In the genomic region with DNA sequence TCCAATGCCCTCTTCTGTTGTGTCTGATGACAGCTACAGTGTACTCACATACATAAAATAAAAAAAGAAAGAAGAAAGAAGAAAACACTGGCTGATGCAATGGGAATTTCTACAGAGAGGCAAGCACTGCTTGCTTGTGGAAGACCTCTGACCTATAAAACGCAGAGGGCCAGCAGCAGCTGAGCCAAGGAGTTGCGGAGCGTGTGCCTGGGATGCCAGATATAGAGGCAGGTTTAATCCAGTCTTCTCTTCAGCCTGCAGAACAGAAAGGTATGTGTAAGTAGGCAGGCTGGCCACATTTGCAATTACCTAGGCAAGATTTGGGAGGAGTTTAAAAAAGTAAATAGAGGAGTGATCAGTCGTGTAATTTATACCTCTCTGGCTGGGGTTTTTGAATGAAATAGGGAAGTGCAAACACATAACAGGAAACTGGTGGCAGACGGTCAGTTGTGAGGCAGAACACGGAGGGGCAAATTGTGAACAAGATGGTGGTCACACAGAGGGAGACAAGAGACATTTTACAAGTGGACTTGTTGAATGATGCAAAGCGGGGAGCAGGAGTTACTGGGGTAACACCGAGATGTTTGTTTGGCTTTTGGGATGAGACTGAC, we compare ENCODE assay signal across 22 mouse cellular contexts. TPM values are rescaled to one million over a fixed set of nuclear protein-coding genes. Genes with fewer than 3 reads are reported as not detected.
DNase-seq lines count a peak whose midpoint lies in the region; ATAC-seq lines count a peak whose summit lies in the region.
"Had no signal": no experiment of that assay in that cellular context is flagged by ENCODE, and none has a peak within 500 bp of the region (broad histone marks: within the 10 kb centered on the region; RNA-seq: fewer than 3 reads in every experiment).

No protein-coding gene starts in this region.

- no peak overlapping the region for H3K27ac ChIP-seq in liver, embryonic 11.5 days (ENCODE audit: low read depth, low read length)
- H3K27ac ChIP-seq: embryonic facial prominence, embryonic 13.5 days; heart, embryonic 10.5 days; kidney, embryonic 15.5 days; limb, embryonic 12.5 days; liver, embryonic 14.5 days had no signal

- no peaks in the 10 kb centered on the region for H3K27me3 ChIP-seq in liver, embryonic 11.5 days (replicated peaks; ENCODE audit: control insufficient read depth, insufficient read depth, low read length)
- H3K27me3 ChIP-seq: embryonic facial prominence, embryonic 13.5 days; kidney, embryonic 15.5 days; limb, embryonic 12.5 days had no signal

- no peaks in the 10 kb centered on the region for H3K9me3 ChIP-seq in liver, embryonic 11.5 days (ENCODE audit: control insufficient read depth, low read length)
- H3K9me3 ChIP-seq: embryonic facial prominence, embryonic 13.5 days; heart, embryonic 10.5 days; kidney, embryonic 15.5 days; limb, embryonic 12.5 days had no signal

- peak; percentile 73 for ATAC-seq in megakaryocyte progenitor cell, adult 5-6 weeks (replicated peaks; ENCODE audit: poor library complexity)
- no peak for ATAC-seq in liver, embryonic 11.5 days (replicated peaks; ENCODE audit: low FRiP score)
- ATAC-seq: forebrain, embryonic 14.5 days; midbrain, embryonic 16.5 days had no signal

- H3K4me3 ChIP-seq in liver, embryonic 11.5 days (ENCODE audit: low read depth, low read length) = no peak overlapping the region
- H3K4me3 ChIP-seq: embryonic facial prominence, embryonic 13.5 days; heart, embryonic 10.5 days; kidney, embryonic 15.5 days; limb, embryonic 12.5 days had no signal

- peak; percentile 21 for DNase-seq in lung, postnatal 36 days
- DNase-seq in lung, postnatal 25 days (ENCODE audit: low spot score) = no peak
- peak; percentile 36 for DNase-seq in NIH3T3 (ENCODE audit: low read depth)
- DNase-seq in spleen, postnatal 14 days (ENCODE audit: low spot score in 2 of 2) = no peak
- no peak for DNase-seq in liver, embryonic 11.5 days (ENCODE audit: low spot score)
- no peak for DNase-seq in urinary bladder, postnatal 36 days (ENCODE audit: low spot score in 2 of 2)
- DNase-seq: cerebellum, adult 9-10 months; gastrocnemius, postnatal 25 days; kidney, postnatal 4 days; layer of hippocampus, adult 9-11 months; retina, postnatal 1 day; right cerebral cortex, postnatal 4 days; thymus, adult 18-20 months; thymus, postnatal 4 days had no signal

- H3K36me3 ChIP-seq in liver, embryonic 11.5 days (ENCODE audit: control insufficient read depth, insufficient read depth, low read length) = no peaks in the 10 kb centered on the region
- H3K36me3 ChIP-seq: embryonic facial prominence, embryonic 13.5 days; heart, embryonic 10.5 days; kidney, embryonic 15.5 days; limb, embryonic 12.5 days had no signal

- no peak overlapping the region for H3K9ac ChIP-seq in liver, embryonic 11.5 days (ENCODE audit: low read depth, low read length)
- H3K9ac ChIP-seq: embryonic facial prominence, embryonic 13.5 days; kidney, embryonic 15.5 days; limb, embryonic 12.5 days; liver, embryonic 14.5 days had no signal

- 58% methylated on average over 8 of the region's 8 CpGs for WGBS in liver, embryonic 11.5 days

- H3K4me1 ChIP-seq in liver, embryonic 11.5 days (replicated peaks; ENCODE audit: control insufficient read depth, insufficient read depth, low read length) = no peaks in the 10 kb centered on the region
- H3K4me1 ChIP-seq: kidney, embryonic 15.5 days; limb, embryonic 12.5 days had no signal

- H3K4me2 ChIP-seq in liver, embryonic 11.5 days = no peak overlapping the region
- H3K4me2 ChIP-seq: embryonic facial prominence, embryonic 13.5 days; kidney, embryonic 15.5 days; limb, embryonic 12.5 days had no signal

RNA-seq across cellular contexts. Expression of a gene that starts 27.4 kb away (rescaled TPM):
- total RNA-seq in megakaryocyte progenitor cell, adult 5-6 weeks (2015) = 60.2 and 64.5 TPM in 2 replicates
- total RNA-seq in megakaryocyte progenitor cell, adult 5-6 weeks (2017) = 150 and 189 TPM in 2 replicates
- 48.3 and 54.9 TPM in 2 replicates for polyA plus RNA-seq in liver, embryonic 11.5 days (2014; fragmentation: Nextera tagmentation; extraction: Ambion mirVana)

Comparison
In these comparisons a context has a peak if more than half of its experiments do, and no peak if none do; other contexts are left out.
1. DNase-seq: peak in lung, postnatal 36 days (single experiment) and NIH3T3 (single experiment); none in lung, postnatal 25 days (single experiment), spleen, postnatal 14 days (0 of 2), liver, embryonic 11.5 days (single experiment) and urinary bladder, postnatal 36 days (0 of 2).